Mouse (Mus musculus) hindbrain, embryonic 10.5 days (tissue): ENCODE measurements around the gene Rnd1. TPM values are rescaled to one million over a fixed set of nuclear protein-coding genes. Genes with fewer than 3 reads are reported as not detected.

Source experiments
- DNase-seq: peaks from one replicate; pipeline ENCODE4 v3.0.0-alpha.2; 2017; ENCODE audit warnings: low spot score
- H3K27ac ChIP-seq: fragments of 300-500 bp; sonication (generic); 2 replicates; pipeline ENCODE4 v1.5.1; 2016; ENCODE audit warnings: mild to moderate bottlenecking, moderate library complexity
- H3K27me3 ChIP-seq: fragments of 300-500 bp; sonication (generic); 2 replicates; pipeline ENCODE4 v1.6.1; 2016; ENCODE audit warnings: mild to moderate bottlenecking; ENCODE audit not compliant: poor library complexity, insufficient read depth, severe bottlenecking
- H3K36me3 ChIP-seq: fragments of 300-500 bp; sonication (generic); 2 replicates; pipeline ENCODE4 v1.6.1; 2016; ENCODE audit warnings: mild to moderate bottlenecking, moderate library complexity
- H3K4me1 ChIP-seq: fragments of 300-500 bp; sonication (generic); replicated peaks from 2 replicates; pipeline ENCODE4 v1.6.1; 2016; ENCODE audit warnings: mild to moderate bottlenecking
- H3K4me3 ChIP-seq: fragments of 300-500 bp; sonication (generic); 2 replicates; pipeline ENCODE4 v1.5.1; 2016; ENCODE audit warnings: mild to moderate bottlenecking, moderate library complexity
- H3K9me3 ChIP-seq: fragments of 300-500 bp; sonication (generic); 2 replicates; pipeline ENCODE4 v1.6.1; 2016; ENCODE audit warnings: mild to moderate bottlenecking, moderate library complexity
- WGBS: fragments of 180-500 bp; shearing (Covaris S2); methylation state at CpG from one replicate; pipeline ENCODE4 v1.1.7; 2016; 5-methylcytosine and 5-hydroxymethylcytosine counted together
- polyA plus RNA-seq: library from polyadenylated mRNA; unstranded; fragments of >200 nt; fragmentation: Nextera tagmentation; extraction: Ambion mirVana; gene quantifications from 2 replicates; pipeline ENCODE4 v1.2.1, GENCODE M21; 2016

Rnd1 gene
- polyA plus RNA-seq, 1 experiment from 2014 or later = 5.8 TPM

DNA sequence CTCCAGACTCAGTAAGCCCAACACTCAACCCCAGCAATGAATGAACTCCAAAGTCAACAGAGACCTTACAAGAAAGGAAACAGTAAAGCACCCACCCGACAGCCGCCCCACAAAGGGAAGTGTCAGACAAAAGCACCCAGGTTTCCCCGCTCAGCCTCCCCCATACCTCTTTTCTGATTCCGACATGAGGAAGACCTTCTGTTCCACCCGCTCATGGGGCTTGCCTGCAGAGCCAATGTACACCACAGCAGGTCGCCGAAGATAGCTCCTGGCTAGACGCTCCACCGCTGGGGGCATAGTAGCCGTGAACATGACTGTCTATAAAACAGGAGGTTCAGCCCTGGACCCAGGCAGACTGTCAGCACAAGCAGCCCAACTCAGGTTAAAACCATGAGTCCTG, 30.0 kb downstream of the Rnd1 start:
- no peaks in the 10 kb centered on the region for H3K4me1 ChIP-seq
- H3K27ac ChIP-seq = no peak overlapping the region
- DNase-seq = no peak
- 87% methylated on average over 10 of the region's 10 CpGs for WGBS
- no peaks in the 10 kb centered on the region for H3K9me3 ChIP-seq
- H3K27me3 ChIP-seq = no peaks in the 10 kb centered on the region
- H3K4me3 ChIP-seq = no peak overlapping the region
- H3K36me3 ChIP-seq = peaks cover 100% of the 10 kb centered on the region

DNA sequence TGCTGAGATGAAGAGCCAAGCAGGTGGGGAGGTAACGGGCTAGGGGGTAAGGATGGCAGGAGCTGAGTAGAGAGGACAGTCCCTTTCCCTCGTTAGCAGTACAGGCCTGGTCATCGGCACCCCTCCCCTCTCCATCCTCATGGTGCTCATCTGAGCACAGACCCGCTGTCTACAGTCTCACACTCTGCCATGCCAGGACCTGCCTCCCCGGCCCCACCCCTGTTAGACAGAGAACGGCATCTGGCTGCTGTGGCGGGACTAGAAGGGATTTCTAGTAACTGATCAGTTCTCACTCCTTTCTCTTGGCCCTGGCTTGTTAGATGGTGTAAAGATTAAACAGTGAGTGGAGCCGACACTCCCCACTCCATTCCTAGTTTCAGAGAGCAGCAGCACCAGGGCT, 30.5 kb downstream of the Rnd1 start:
- WGBS = 87% methylated on average over 8 of the region's 8 CpGs
- no peaks in the 10 kb centered on the region for H3K27me3 ChIP-seq
- H3K27ac ChIP-seq = no peak overlapping the region
- DNase-seq = no peak
- H3K4me1 ChIP-seq = no peaks in the 10 kb centered on the region
- no peaks in the 10 kb centered on the region for H3K9me3 ChIP-seq
- H3K36me3 ChIP-seq = peaks cover 100% of the 10 kb centered on the region
- no peak overlapping the region for H3K4me3 ChIP-seq

DNA sequence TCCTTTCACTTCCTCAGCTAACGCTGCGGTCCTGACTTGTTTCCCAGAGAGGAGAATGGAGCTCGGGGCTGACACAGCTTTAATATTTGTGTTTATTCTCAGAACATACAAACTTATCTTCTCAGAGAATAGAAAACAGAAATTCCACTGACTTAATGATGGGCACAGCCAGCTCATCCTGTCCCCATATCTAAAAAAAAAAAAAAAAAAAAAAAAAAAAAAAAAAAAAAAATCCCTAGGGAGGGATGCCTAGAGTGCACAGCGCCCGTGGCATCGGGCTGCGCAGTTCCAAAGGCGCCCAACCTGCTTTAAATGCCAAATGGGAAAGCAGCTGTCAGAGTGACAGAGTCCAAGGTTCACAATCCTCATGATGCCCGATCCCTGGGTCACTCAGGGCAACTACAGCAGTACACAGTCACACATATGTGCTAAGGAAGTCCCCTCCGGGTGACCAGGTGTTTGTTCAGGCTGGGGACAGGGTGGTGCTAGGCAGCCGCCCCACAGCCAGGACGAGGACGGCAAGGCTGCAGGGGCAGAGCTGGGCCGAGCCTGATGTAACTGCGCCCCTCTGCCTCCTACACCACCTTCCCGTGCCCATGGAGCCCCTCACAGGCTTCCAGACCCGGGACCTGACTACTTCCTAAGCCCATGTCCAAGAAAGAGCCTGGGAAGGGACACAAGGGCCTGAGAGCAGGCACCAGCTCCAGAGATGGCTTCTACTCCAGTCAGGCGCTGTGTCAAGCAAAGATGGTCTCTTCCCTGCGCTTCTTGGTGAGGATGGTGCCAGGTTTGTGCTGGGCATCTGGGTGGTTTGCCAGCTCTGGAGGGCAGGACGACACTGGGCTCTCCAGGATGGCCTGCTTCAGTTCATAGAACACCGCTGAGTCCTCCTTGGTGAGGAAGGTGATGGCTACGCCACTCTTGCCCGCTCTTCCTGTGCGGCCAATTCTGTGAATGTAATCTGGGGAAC, 31.9 kb downstream of the Rnd1 start:
- Histone ChIP-seq H3K27me3 (no peaks in the 10 kb centered on the region), H3K4me1 (no peaks in the 10 kb centered on the region), H3K27ac (no peak overlapping the region), H3K36me3 (peaks cover 100% of the 10 kb centered on the region), H3K4me3 (no peak overlapping the region), H3K9me3 (no peaks in the 10 kb centered on the region)
- no peak for DNase-seq
- 94% methylated on average over 24 of the region's 24 CpGs for WGBS

DNA sequence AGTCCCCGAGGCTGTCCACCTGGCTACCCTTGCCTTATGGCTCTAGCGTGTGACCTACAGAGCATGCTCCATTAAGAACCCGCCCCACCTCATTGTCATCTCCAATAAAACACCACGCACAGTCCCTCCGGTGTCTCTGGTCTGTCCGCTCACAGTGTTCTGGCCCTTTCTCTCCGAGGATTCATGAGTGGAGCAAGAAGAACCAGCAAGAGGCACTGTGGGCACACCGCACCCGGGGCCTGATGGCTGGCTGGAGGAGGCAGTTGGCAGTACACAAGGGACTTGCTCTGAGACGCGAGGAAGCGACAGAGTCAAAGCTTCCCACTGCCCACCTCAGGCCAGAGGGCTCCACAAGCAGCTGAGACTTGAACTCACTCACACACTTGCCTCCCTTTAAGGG, 32.9 kb downstream of the Rnd1 start:
- Histone ChIP-seq H3K4me3 (no peak overlapping the region), H3K36me3 (peaks cover 100% of the 10 kb centered on the region), H3K27ac (no peak overlapping the region), H3K9me3 (no peaks in the 10 kb centered on the region), H3K4me1 (0 out of 2 replicates have a peak, but pooled peaks cover 2% of the 10 kb centered on the region), H3K27me3 (no peaks in the 10 kb centered on the region)
- 90% methylated on average over 12 of the region's 12 CpGs for WGBS
- peak; percentile 3 for DNase-seq

DNA sequence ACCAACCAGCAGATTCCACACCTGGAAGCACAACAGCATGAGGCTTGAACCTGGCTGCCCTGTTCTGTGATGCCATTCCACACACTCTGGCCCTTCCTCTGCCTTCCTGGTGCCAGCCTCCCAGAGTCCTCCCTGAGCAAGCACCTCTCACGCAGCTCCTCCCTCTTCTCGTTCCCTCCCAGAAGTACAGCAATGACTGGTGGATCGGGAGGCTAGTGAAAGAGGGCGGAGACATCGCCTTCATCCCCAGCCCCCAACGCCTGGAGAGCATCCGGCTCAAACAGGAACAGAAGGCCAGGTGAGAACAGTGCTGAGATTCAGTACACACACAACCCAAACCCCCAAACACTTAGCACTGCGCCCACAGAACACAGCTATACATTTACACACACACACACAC, 37.1 kb downstream of the Rnd1 start:
- Histone ChIP-seq H3K36me3 (peaks cover 64% of the 10 kb centered on the region), H3K4me1 (peaks cover 29% of the 10 kb centered on the region), H3K9me3 (no peaks in the 10 kb centered on the region), H3K27me3 (peaks cover 28% of the 10 kb centered on the region), H3K27ac (no peak overlapping the region), H3K4me3 (no peak overlapping the region)
- DNase-seq = no peak
- WGBS = 43% methylated on average over 8 of the region's 8 CpGs

DNA sequence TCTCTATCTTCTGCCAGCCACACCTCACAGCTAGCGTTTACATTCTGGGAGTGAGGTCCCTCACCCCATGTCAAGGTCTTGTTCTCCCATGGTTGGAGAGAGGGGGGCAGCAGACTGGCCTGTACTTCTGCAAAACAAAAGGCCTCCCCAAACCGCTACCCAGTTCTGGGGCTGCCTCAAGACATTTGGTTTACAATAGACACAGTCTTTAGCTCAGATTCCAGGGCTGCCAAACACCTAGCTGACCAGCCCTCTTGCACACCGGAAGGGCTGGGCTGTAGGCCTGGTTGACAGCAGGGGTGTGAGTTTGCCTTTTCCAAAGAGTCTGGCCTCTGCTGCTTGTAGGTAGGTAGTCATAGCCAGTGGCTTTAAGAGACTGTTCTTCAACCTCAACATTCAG, 40.1 kb downstream of the Rnd1 start:
- Histone ChIP-seq H3K4me3 (no peak overlapping the region; the same call in 1 of the 2 replicates), H3K9me3 (no peaks in the 10 kb centered on the region), H3K27me3 (peaks cover 54% of the 10 kb centered on the region), H3K27ac (no peak overlapping the region), H3K36me3 (peaks cover 34% of the 10 kb centered on the region), H3K4me1 (peaks cover 59% of the 10 kb centered on the region)
- DNase-seq = no peak
- 35% methylated on average over 3 of the region's 3 CpGs for WGBS

DNA sequence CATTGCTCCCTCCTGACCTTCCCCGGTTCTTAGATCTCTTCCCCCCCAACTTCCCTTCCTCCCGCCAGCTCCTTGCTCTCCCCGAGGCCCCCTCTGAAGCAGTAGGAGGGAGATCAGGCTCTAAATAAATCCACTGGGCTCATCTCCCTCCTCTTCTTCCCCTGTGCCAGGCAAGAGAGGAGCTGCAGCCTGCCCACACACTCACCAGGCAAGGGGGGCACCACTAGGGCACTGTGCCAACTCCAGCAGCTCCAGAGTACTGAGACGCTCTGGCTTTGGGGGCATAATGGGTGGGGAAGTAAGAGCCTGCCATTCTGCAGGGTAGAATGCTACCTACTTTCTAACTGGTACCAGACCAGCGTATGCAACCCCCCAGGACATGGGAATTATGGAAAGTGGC, 40.7 kb downstream of the Rnd1 start:
- Histone ChIP-seq H3K9me3 (no peaks in the 10 kb centered on the region), H3K36me3 (peaks cover 28% of the 10 kb centered on the region), H3K27me3 (peaks cover 61% of the 10 kb centered on the region), H3K4me3 (peak overlapping the region; percentile 87), H3K4me1 (peaks cover 66% of the 10 kb centered on the region), H3K27ac (peak overlapping the region; percentile 57; the same call in 1 of the 2 replicates)
- 38% methylated on average over 5 of the region's 5 CpGs for WGBS
- no peak for DNase-seq

DNA sequence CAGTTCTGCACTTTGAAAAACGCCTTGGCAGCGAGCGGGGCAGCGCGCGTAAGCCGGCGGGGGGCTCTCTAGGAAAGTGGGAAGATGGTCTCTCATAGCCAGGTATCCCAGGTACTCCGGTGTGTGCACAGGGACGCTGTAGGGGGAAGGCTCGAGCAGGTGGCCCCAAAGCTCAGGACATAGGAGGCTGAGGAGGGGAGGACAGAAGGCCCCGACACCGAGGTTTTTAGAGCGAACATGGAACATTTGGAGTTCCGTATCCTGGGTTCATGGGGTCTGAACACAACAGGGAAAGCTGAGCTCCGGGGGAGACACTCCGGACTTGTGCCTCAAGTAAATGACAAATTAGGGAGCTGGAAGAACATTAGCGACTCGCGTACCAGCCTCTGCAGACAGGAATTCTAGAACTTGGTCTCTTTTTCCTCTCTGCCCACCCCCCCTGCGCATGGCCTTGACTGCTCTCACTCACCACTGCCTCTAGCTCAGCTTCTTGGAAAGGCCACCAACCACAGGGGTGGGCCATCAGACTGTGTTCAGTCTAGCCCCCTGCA, 41.9 kb downstream of the Rnd1 start:
- peaks cover 16% of the 10 kb centered on the region for H3K36me3 ChIP-seq
- H3K27ac ChIP-seq = peak overlapping the region; percentile 98
- peaks cover 72% of the 10 kb centered on the region for H3K27me3 ChIP-seq
- H3K4me3 ChIP-seq = peak overlapping the region; percentile 87
- under 1% methylated on average over 21 of the region's 21 CpGs for WGBS
- H3K4me1 ChIP-seq = peaks cover 77% of the 10 kb centered on the region
- no peaks in the 10 kb centered on the region for H3K9me3 ChIP-seq
- DNase-seq = peak; percentile 35

DNA sequence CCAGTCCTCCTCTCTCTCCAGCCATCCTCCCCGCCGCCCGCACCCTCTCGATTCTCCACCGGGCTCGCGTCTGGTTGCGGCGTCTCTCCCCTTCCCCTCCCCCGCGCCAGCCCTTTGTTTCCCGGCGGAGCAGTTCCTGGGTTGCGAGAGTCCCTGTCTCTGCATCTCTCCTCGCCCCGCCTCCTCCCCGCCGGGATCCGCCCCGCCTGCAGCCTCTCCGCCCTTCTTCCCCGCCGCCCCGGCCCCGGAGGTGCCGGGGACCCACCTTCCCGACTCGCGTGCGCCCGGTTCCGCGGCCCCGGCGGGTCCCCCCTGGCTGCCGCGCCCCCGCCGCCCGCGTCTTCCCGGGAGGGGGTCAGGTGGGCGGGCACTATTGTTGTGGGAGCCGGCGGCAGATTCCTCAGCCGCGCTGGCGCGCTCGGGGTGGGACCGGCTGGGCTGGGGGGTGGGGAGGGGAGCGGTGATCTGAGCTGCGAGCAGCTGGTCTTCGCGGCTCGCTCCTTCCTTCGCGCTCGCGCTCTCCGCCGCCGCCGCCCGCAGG, 42.6 kb downstream of the Rnd1 start:
- under 1% methylated on average over 59 of the region's 65 CpGs for WGBS
- Histone ChIP-seq H3K27me3 (peaks cover 80% of the 10 kb centered on the region), H3K9me3 (no peaks in the 10 kb centered on the region), H3K4me3 (peak overlapping the region; percentile 87), H3K27ac (peak overlapping the region; percentile 98), H3K36me3 (peaks cover 9% of the 10 kb centered on the region), H3K4me1 (peaks cover 81% of the 10 kb centered on the region)
- peak; percentile 91 for DNase-seq

DNA sequence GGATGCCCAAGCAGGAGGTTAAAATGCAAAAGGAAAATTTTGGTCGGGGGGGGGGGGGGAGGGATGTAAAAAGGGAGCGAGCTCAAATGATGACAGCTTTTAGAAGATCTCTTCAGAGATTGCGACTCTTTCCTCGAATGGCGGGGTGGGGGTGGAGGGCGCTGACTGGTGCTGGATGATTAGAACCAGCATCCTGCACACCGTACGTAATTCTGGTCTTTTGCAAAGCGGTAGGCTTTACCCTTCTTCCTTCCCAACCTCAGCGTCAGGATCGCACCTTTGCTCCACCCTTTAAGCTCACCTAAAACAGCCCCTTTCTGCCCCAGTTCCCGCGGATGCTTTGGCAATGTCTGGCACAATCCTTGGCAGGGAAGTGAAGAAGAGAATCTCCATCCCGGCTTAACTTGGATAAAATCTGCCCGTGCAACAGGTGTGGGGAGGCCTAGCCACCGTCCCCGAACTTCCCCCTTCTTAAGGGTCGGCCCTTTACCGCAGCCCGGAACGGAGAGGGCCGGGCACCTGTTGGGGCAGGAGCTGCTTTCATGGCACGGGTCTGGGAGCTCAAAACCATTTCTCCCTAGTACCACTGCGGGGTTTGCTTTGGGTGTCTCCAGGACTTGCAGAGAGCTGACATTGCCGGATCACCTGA, 43.3 kb downstream of the Rnd1 start:
- 1% methylated on average over 25 of the region's 25 CpGs for WGBS
- Histone ChIP-seq H3K4me1 (peaks cover 86% of the 10 kb centered on the region), H3K4me3 (peak overlapping the region; percentile 87), H3K27me3 (peaks cover 86% of the 10 kb centered on the region), H3K27ac (peak overlapping the region; percentile 98), H3K9me3 (no peaks in the 10 kb centered on the region), H3K36me3 (peaks cover 4% of the 10 kb centered on the region)
- no peak for DNase-seq

DNA sequence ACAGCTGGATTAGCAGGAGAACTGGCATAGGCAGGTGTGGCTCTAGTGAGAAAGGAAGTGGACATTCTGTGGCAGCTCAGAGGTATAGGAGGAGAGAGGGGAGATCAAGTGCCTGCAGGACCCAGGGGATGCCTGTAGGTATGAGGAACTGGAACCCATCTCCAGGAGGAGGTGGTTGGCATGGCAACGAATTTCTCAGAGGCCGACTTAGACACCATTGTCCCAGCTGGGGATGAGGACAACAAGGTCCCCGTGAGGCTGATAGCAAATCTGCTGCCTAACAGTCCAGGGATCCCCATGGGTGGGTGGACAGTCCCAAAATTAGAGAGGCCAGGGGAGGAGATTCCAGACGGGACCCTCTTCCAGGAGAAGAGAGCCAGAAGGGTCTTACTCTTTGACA, 44.3 kb downstream of the Rnd1 start:
- Histone ChIP-seq H3K9me3 (no peaks in the 10 kb centered on the region), H3K27ac (peak overlapping the region; percentile 98), H3K27me3 (peaks cover 97% of the 10 kb centered on the region), H3K4me3 (peak overlapping the region; percentile 87), H3K4me1 (peaks cover 96% of the 10 kb centered on the region), H3K36me3 (peaks cover 4% of the 10 kb centered on the region)
- DNase-seq = peak; percentile 64
- 0% methylated on average over 4 of the region's 4 CpGs for WGBS

DNA sequence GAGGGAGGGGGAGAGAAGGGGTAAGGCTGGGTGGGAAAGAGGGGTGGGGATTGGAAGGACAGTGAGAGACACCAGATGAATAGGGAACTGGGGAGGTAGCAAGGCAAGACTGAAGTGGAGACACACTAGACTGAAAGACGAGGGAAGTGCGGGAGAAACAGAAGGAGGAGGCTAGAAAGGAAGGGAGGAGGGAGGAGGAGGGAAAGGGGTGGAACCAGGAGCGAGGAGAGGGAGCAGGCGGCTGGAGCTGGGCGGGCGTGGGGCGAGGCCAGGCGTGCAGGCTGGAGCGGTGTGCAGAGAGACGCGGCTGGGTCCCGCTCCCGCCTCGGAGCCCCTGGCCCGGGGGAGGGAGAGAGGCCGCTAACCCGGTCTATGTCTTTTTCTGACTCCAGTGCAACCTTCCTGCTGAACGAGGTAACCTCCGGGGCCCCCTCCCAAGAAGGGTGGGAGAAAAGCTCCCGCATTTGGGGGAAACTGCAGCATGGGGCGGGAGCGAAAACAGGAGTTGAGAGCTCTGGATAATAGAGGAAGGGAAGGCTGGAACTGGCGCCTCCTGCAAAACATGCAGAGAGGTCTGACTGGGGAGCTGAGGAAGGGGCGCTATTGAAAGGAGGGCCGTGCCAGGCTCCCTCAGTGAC, 45.0 kb downstream of the Rnd1 start:
- Histone ChIP-seq H3K36me3 (no peaks in the 10 kb centered on the region), H3K27me3 (peaks cover 96% of the 10 kb centered on the region), H3K4me1 (peaks cover 89% of the 10 kb centered on the region), H3K4me3 (peak overlapping the region; percentile 87), H3K27ac (peak overlapping the region; percentile 98), H3K9me3 (no peaks in the 10 kb centered on the region)
- DNase-seq = peak; percentile 73
- WGBS = under 1% methylated on average over 25 of the region's 25 CpGs
